Mouse (Mus musculus): ENCODE results near the gene Gm7995.
"Not testable (repeated sequence)": the region's sequence is repeated elsewhere in the genome, so short reads cannot be mapped to it uniquely, and the experiment has no call there.

DNA sequence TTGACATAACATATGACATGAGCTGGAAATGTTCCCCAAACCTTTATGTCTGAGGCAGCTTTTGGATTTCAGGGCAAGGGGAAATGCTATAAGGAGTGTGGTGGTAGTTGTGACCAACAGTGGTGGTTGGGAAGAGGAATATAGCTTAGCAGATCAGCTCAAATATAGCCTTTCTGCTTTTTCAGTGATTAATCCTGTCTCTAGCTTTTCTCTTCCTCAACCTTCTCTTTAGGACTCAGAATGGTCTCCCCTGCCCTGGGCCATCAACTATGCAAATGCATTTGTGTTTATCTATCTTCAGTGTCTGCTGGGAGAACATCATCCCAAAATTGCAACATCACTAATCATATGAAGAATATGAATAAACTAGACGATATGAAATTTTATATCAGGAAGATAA, at the start of gene Gm7995:
- not testable (repeated sequence) for TF ChIP-seq CTCF (IDR thresholded peaks at IDR 0.05; ENCODE audit: low read depth, low read length); POLR2AphosphoS5 (IDR thresholded peaks at IDR 0.05; ENCODE audit: insufficient replicate concordance, low read depth, low read length); TAL1 (conservative IDR thresholded peaks at IDR 0.05; ENCODE audit: low read depth, low read length); GATA1 (IDR thresholded peaks at IDR 0.05; ENCODE audit: borderline replicate concordance, low read length)

All from G1E (cell line).